Mouse (Mus musculus): ENCODE data around the gene Fam189a1.
A peak's percentile ranks its signal among the peaks of the same experiment; 100 is the strongest.

The Fam189a1 gene

GRCm38 (mm10) chr7:64882243-64882642 lies 274.1 kb downstream of the Fam189a1 start:
- DNase-seq (ENCODE audit: low read depth, low spot score): no peak

- DNase-seq (ENCODE audit: low read depth, low spot score): no peak
Observed at GRCm38 (mm10) chr7:64881387-64881786, 275.0 kb downstream of the Fam189a1 start.

GRCm38 (mm10) chr7:64880415-64880814 lies 276.0 kb downstream of the Fam189a1 start:
- no peak for DNase-seq (ENCODE audit: low read depth, low spot score)

- DNase-seq (ENCODE audit: low read depth, low spot score): peak; percentile 64
Observed at GRCm38 (mm10) chr7:64874941-64875340, 281.4 kb downstream of the Fam189a1 start.

- DNase-seq (ENCODE audit: low read depth, low spot score): no peak
Observed at GRCm38 (mm10) chr7:64873266-64873665, 283.1 kb downstream of the Fam189a1 start.

- peak; percentile 81 for DNase-seq (ENCODE audit: low read depth, low spot score)
Observed at GRCm38 (mm10) chr7:64872743-64873241, 283.6 kb downstream of the Fam189a1 start, which contains the start of gene Nsmce3. Gene Nsmce3 (minus strand): TSS chr7:64872997.

- no peak for DNase-seq (ENCODE audit: low read depth, low spot score)
Observed at GRCm38 (mm10) chr7:64871987-64872742, 284.2 kb downstream of the Fam189a1 start.

- DNase-seq (ENCODE audit: low read depth, low spot score): no peak
Observed at GRCm38 (mm10) chr7:64869549-64870065, 286.8 kb downstream of the Fam189a1 start.

GRCm38 (mm10) chr7:64863538-64863937 lies 292.8 kb downstream of the Fam189a1 start:
- no peak for DNase-seq (ENCODE audit: low read depth, low spot score)

GRCm38 (mm10) chr7:64862978-64863377 lies 293.4 kb downstream of the Fam189a1 start:
- DNase-seq (ENCODE audit: low read depth, low spot score): no peak

- no peak for DNase-seq (ENCODE audit: low read depth, low spot score)
Observed at GRCm38 (mm10) chr7:64856526-64857082, 299.8 kb downstream of the Fam189a1 start.

- no peak for DNase-seq (ENCODE audit: low read depth, low spot score)
Observed at GRCm38 (mm10) chr7:64855976-64856375, 300.4 kb downstream of the Fam189a1 start.

GRCm38 (mm10) chr7:64855389-64855927 lies 300.9 kb downstream of the Fam189a1 start:
- no peak for DNase-seq (ENCODE audit: low read depth, low spot score)

GRCm38 (mm10) chr7:64850791-64851190 lies 305.6 kb downstream of the Fam189a1 start:
- DNase-seq (ENCODE audit: low read depth, low spot score): no peak

GRCm38 (mm10) chr7:64847366-64847899 lies 308.9 kb downstream of the Fam189a1 start:
- DNase-seq (ENCODE audit: low read depth, low spot score): no peak

GRCm38 (mm10) chr7:64846061-64846460 lies 310.3 kb downstream of the Fam189a1 start:
- no peak for DNase-seq (ENCODE audit: low read depth, low spot score)

GRCm38 (mm10) chr7:64840946-64841659 lies 315.3 kb downstream of the Fam189a1 start:
- no peak for DNase-seq (ENCODE audit: low read depth, low spot score)

GRCm38 (mm10) chr7:64840576-64840895 lies 315.8 kb downstream of the Fam189a1 start:
- DNase-seq (ENCODE audit: low read depth, low spot score): no peak

GRCm38 (mm10) chr7:64839801-64840575 lies 316.4 kb downstream of the Fam189a1 start:
- DNase-seq (ENCODE audit: low read depth, low spot score): peak; percentile 64

GRCm38 (mm10) chr7:64839281-64839680 lies 317.1 kb downstream of the Fam189a1 start:
- no peak for DNase-seq (ENCODE audit: low read depth, low spot score)

Data from telencephalon, adult 2 months (tissue).